Mouse (Mus musculus) ZHBTc4 (cell line): Measurements from ENCODE around the gene Cnga2.
A peak's percentile ranks its signal among the peaks of the same experiment; 100 is the strongest.
"Not testable (repeated sequence)": the region's sequence is repeated elsewhere in the genome, so short reads cannot be mapped to it uniquely, and the experiment has no call there.

ENCODE experiments used
- DNase-seq: peaks from one replicate; pipeline ENCODE4 v3.0.0-alpha.2; 2011; ENCODE audit warnings: low read depth, low spot score

The Cnga2 gene

GRCm38 (mm10) chrX:71991549-71991948 lies at the start of gene Cnga2:
Gene Cnga2, plus strand, starts transcription at chrX:71991849.
- DNase-seq: no peak

GRCm38 (mm10) chrX:71946631-71947030 lies 45.0 kb upstream of the Cnga2 start:
- peak; percentile 56 for DNase-seq

- no peak for DNase-seq
Observed at GRCm38 (mm10) chrX:71958366-71958765, 33.3 kb upstream of the Cnga2 start.

GRCm38 (mm10) chrX:71962073-71963051 lies 29.3 kb upstream of the Cnga2 start, which contains the start of gene Prrg3:
Gene Prrg3, plus strand, starts transcription at chrX:71962624.
- DNase-seq: peak; percentile 84

GRCm38 (mm10) chrX:71963275-71963912 lies 28.3 kb upstream of the Cnga2 start:
- no peak for DNase-seq

- no peak for DNase-seq
Observed at GRCm38 (mm10) chrX:71968216-71968615, 23.4 kb upstream of the Cnga2 start.

- no peak for DNase-seq
Observed at GRCm38 (mm10) chrX:71968816-71969215, 22.8 kb upstream of the Cnga2 start.

- no peak for DNase-seq
Observed at GRCm38 (mm10) chrX:71971325-71971724, 20.3 kb upstream of the Cnga2 start.

GRCm38 (mm10) chrX:71972686-71973085 lies 19.0 kb upstream of the Cnga2 start, which contains the start of gene Fate1:
Gene Fate1, plus strand, starts transcription at chrX:71972986.
- DNase-seq: no peak

- not testable (repeated sequence) for DNase-seq
Observed at GRCm38 (mm10) chrX:71977681-71978080, 14.0 kb upstream of the Cnga2 start.

GRCm38 (mm10) chrX:71980443-71980842 lies 11.2 kb upstream of the Cnga2 start:
- DNase-seq: no peak

GRCm38 (mm10) chrX:71981322-71981721 lies 10.3 kb upstream of the Cnga2 start:
- no peak for DNase-seq

GRCm38 (mm10) chrX:71983205-71983604 lies 8.4 kb upstream of the Cnga2 start:
- DNase-seq: no peak

- DNase-seq: peak; percentile 22
Observed at GRCm38 (mm10) chrX:71983775-71984174, 7.9 kb upstream of the Cnga2 start.

- no peak for DNase-seq
Observed at GRCm38 (mm10) chrX:71995972-71996371, 4.3 kb downstream of the Cnga2 start.

- no peak for DNase-seq
Observed at GRCm38 (mm10) chrX:72009930-72010329, 18.3 kb downstream of the Cnga2 start.

GRCm38 (mm10) chrX:72012236-72012635 lies 20.6 kb downstream of the Cnga2 start:
- no peak for DNase-seq

- peak; percentile 21 for DNase-seq
Observed at GRCm38 (mm10) chrX:72012804-72013203, 21.2 kb downstream of the Cnga2 start.

- DNase-seq: no peak
Observed at GRCm38 (mm10) chrX:72022241-72022640, 30.6 kb downstream of the Cnga2 start.

- peak; percentile 51 for DNase-seq
Observed at GRCm38 (mm10) chrX:72022750-72023398, 31.2 kb downstream of the Cnga2 start.

- no peak for DNase-seq
Observed at GRCm38 (mm10) chrX:72023542-72023941, 31.9 kb downstream of the Cnga2 start.

GRCm38 (mm10) chrX:72044056-72044455 lies 52.4 kb downstream of the Cnga2 start:
- DNase-seq: peak; percentile 1
